Mouse (Mus musculus) inflammation-experienced regulatory T-cells, adult 6 months (primary cell): ENCODE results near the gene Olfr1392. TPM values are rescaled to one million over a fixed set of nuclear protein-coding genes. Genes with fewer than 3 reads are reported as not detected.

ENCODE experiments used
- ATAC-seq: one replicate; pipeline ENCODE4 v1.8.0; 2017
- polyA plus RNA-seq, 3 experiments: library from polyadenylated mRNA; unstranded; fragments of 100-300 nt; shearing (Covaris generic); gene quantifications; one replicate each; pipeline ENCODE4 v1.2.1; 2017

Olfr1392 gene
- polyA plus RNA-seq, 3 experiments from 2014 or later = not detected

GRCm38 (mm10) chr11:49326726-49327125, 41.6 kb downstream of the Olfr1392 start:
- no peak for ATAC-seq

- no peak for ATAC-seq
Observed at GRCm38 (mm10) chr11:49329686-49330085, 44.6 kb downstream of the Olfr1392 start.

- ATAC-seq = no peak
Observed at GRCm38 (mm10) chr11:49334888-49335287, 49.8 kb downstream of the Olfr1392 start, which contains the start of gene Olfr1390. TSS of gene Olfr1390 (plus strand) at chr11:49335188.

GRCm38 (mm10) chr11:49337150-49337832, 52.2 kb downstream of the Olfr1392 start:
- ATAC-seq = no peak

Other genes with a start within 250 kb of the Olfr1392 start
- 100 to 1,000 TPM; 118 to 148 (median 136) TPM for gene 9930111J21Rik2, start 234.0 kb upstream of the Olfr1392 start, polyA plus RNA-seq
- 100 to 1,000 TPM; 344 to 542 (median 352) TPM for gene Tgtp2, start 221.1 kb upstream of the Olfr1392 start, polyA plus RNA-seq
- 100 to 1,000 TPM; 364 to 477 (median 416) TPM for gene Ifi47, start 208.7 kb upstream of the Olfr1392 start, polyA plus RNA-seq
- under 1 TPM in 2 of 3 experiments, not detected in 1; 0.67 to 0.74 TPM for gene Olfr1396, start 170.4 kb upstream of the Olfr1392 start, polyA plus RNA-seq
- gene Olfr1395, start 143.0 kb upstream of the Olfr1392 start, polyA plus RNA-seq = not detected
- gene Olfr1394, start 130.9 kb upstream of the Olfr1392 start, polyA plus RNA-seq = not detected
- gene Btnl9, start 98.1 kb upstream of the Olfr1392 start, polyA plus RNA-seq = under 1 TPM in 1 of 3 experiments, not detected in 2; 0.39 TPM
- 10 to 100 TPM; 43.8 to 49.9 (median 49.6) TPM for gene Zfp62, start 82.0 kb upstream of the Olfr1392 start, polyA plus RNA-seq
- gene Mgat1, start 41.1 kb upstream of the Olfr1392 start, polyA plus RNA-seq = 10 to 100 TPM; 62.3 to 88.6 (median 70.5) TPM
- not detected for gene Olfr1393, start 7.0 kb upstream of the Olfr1392 start, polyA plus RNA-seq
- not detected for gene Olfr10, start 19.5 kb downstream of the Olfr1392 start, polyA plus RNA-seq
- not detected for gene Olfr1391, start 37.5 kb downstream of the Olfr1392 start, polyA plus RNA-seq
- under 1 TPM in 1 of 3 experiments, not detected in 2; 0.12 TPM for gene Olfr1390, start 49.9 kb downstream of the Olfr1392 start, polyA plus RNA-seq
- gene Olfr1389, start 137.8 kb downstream of the Olfr1392 start, polyA plus RNA-seq = not detected
- under 1 TPM in 1 of 3 experiments, not detected in 2; 0.15 TPM for gene Olfr1388, start 151.3 kb downstream of the Olfr1392 start, polyA plus RNA-seq
- not detected for gene Olfr1387, start 170.1 kb downstream of the Olfr1392 start, polyA plus RNA-seq
- gene Olfr1386, start 179.8 kb downstream of the Olfr1392 start, polyA plus RNA-seq = not detected
- under 1 TPM in 2 of 3 experiments, not detected in 1; 0.10 to 0.35 TPM for gene Olfr1385, start 203.8 kb downstream of the Olfr1392 start, polyA plus RNA-seq
- not detected for gene Olfr1384, start 221.4 kb downstream of the Olfr1392 start, polyA plus RNA-seq
- gene Olfr1383, start 234.4 kb downstream of the Olfr1392 start, polyA plus RNA-seq = not detected
- gene Olfr1382, start 243.0 kb downstream of the Olfr1392 start, polyA plus RNA-seq = not detected